Mouse (Mus musculus): ENCODE results near the gene Rnf182. TPM values are rescaled to one million over a fixed set of nuclear protein-coding genes. Genes with fewer than 3 reads are reported as not detected.

The Rnf182 gene
- polyA plus RNA-seq (2015; fragmentation: Nextera tagmentation; extraction: Ambion mirVana), result 30.5 and 34.1 TPM in 2 replicates

DNA sequence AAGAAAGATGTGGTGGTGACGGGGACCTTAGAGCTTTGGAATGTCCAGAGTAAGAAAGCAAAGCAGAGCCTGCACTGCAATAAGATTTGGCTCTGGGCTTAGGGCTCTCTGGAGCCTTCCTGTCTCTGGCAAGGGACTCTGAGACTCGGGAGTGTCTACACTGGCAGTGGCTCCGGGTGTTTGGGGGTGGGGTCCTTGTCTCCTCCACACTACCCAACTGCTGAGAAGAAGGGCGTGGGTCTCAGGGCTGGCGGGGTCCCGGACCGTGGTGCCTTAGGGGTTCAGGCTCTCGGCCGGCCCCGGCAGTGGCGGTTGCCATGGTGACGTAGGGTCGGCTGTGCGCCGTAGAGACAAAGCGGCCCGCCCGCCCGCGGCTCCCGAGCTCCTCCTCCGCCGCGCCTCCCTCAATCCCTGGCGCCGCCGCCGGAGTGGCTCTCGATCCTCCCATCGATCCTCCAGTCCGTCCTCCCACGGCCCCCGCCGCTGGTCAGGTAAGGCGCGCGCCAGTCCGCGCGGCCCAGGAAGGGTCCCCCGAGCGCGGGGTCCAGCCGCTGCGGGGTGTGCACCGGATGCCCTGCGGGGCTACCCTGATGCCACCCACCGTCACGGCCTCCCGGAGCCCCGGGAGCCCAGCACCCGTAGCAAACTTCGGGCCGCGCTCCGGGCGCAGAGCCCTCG lies at the start of gene Rnf182:
Gene Rnf182, plus strand, starts transcription at position 134 of the 678 bp plus-strand sequence.
- WGBS, result under 1% methylated on average over 58 of the region's 58 CpGs
- Histone ChIP-seq H3K36me3 (ENCODE audit: control insufficient read depth, insufficient read depth, low read length) (no peaks in the 10 kb centered on the region), H3K4me3 (ENCODE audit: low read length) (peak within 1 kb of the TSS; percentile 95), H3K9ac (ENCODE audit: low read depth, low read length) (peak within 1 kb of the TSS; percentile 93), H3K4me2 (ENCODE audit: low read length) (peak within 1 kb of the TSS; percentile 84), H3K27ac (ENCODE audit: low read depth, low read length) (peak within 1 kb of the TSS; percentile 82), H3K9me3 (ENCODE audit: control insufficient read depth, low read length) (no peaks in the 10 kb centered on the region), H3K27me3 (replicated peaks; ENCODE audit: control insufficient read depth, insufficient read depth, low read length) (no peaks in the 10 kb centered on the region), H3K4me1 (ENCODE audit: control insufficient read depth, insufficient read depth, low read depth, low read length) (peaks cover 18% of the 10 kb centered on the region)
- peak; percentile 94 for ATAC-seq

- Histone ChIP-seq H3K4me1 (ENCODE audit: control insufficient read depth, insufficient read depth, low read depth, low read length) (no peaks in the 10 kb centered on the region), H3K9me3 (ENCODE audit: control insufficient read depth, low read length) (no peaks in the 10 kb centered on the region), H3K27me3 (replicated peaks; ENCODE audit: control insufficient read depth, insufficient read depth, low read length) (no peaks in the 10 kb centered on the region), H3K9ac (ENCODE audit: low read depth, low read length) (no peak overlapping the region), H3K27ac (ENCODE audit: low read depth, low read length) (no peak overlapping the region), H3K4me3 (ENCODE audit: low read length) (no peak overlapping the region), H3K4me2 (ENCODE audit: low read length) (no peak overlapping the region), H3K36me3 (ENCODE audit: control insufficient read depth, insufficient read depth, low read length) (no peaks in the 10 kb centered on the region)
- ATAC-seq, result no peak
- 92% methylated on average over 8 of the region's 8 CpGs for WGBS
Measured at GRCm38 (mm10) chr13:43566184-43566583, 49.3 kb upstream of the Rnf182 start.

- no peaks in the 10 kb centered on the region for H3K9me3 ChIP-seq (ENCODE audit: control insufficient read depth, low read length)
- no peak overlapping the region for H3K4me3 ChIP-seq (ENCODE audit: low read length)
- no peaks in the 10 kb centered on the region for H3K36me3 ChIP-seq (ENCODE audit: control insufficient read depth, insufficient read depth, low read length)
- no peak overlapping the region for H3K4me2 ChIP-seq (ENCODE audit: low read length)
- H3K27ac ChIP-seq (ENCODE audit: low read depth, low read length), result 0 out of 2 replicates have a peak overlapping the region, but pooled peaks have one; percentile 13
- H3K27me3 ChIP-seq (replicated peaks; ENCODE audit: control insufficient read depth, insufficient read depth, low read length), result no peaks in the 10 kb centered on the region
- WGBS, result 63% methylated on average over 24 of the region's 25 CpGs
- no peak overlapping the region for H3K9ac ChIP-seq (ENCODE audit: low read depth, low read length)
- ATAC-seq, result no peak
- H3K4me1 ChIP-seq (ENCODE audit: control insufficient read depth, insufficient read depth, low read depth, low read length), result no peaks in the 10 kb centered on the region
Measured at GRCm38 (mm10) chr13:43567141-43567891, 48.2 kb upstream of the Rnf182 start.

DNA sequence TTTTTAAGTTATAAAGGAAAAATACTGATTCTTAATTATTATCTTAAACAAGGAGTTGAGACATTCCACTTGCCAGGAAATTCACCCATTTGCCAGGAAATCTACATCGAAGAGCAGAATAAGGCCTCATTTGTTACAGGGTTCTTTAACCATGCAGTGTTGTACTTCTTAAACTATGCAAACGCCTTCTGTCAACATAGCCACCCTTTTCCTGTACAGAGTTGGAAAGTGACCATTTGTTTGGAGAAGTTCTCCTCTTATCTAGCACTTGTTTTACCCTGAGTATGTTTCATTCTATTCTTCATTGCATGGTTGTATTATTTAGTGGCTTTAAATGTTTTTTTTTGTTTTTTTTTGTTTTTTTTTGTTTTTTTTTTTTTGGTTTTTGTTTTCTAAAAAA lies 41.5 kb upstream of the Rnf182 start:
- Histone ChIP-seq H3K27me3 (replicated peaks; ENCODE audit: control insufficient read depth, insufficient read depth, low read length) (no peaks in the 10 kb centered on the region), H3K9me3 (ENCODE audit: control insufficient read depth, low read length) (no peaks in the 10 kb centered on the region), H3K4me3 (ENCODE audit: low read length) (no peak overlapping the region), H3K27ac (ENCODE audit: low read depth, low read length) (no peak overlapping the region), H3K9ac (ENCODE audit: low read depth, low read length) (no peak overlapping the region), H3K4me1 (ENCODE audit: control insufficient read depth, insufficient read depth, low read depth, low read length) (no peaks in the 10 kb centered on the region), H3K4me2 (ENCODE audit: low read length) (no peak overlapping the region), H3K36me3 (ENCODE audit: control insufficient read depth, insufficient read depth, low read length) (no peaks in the 10 kb centered on the region)
- 73% methylated on average over 2 of the region's 2 CpGs for WGBS
- no peak for ATAC-seq

DNA sequence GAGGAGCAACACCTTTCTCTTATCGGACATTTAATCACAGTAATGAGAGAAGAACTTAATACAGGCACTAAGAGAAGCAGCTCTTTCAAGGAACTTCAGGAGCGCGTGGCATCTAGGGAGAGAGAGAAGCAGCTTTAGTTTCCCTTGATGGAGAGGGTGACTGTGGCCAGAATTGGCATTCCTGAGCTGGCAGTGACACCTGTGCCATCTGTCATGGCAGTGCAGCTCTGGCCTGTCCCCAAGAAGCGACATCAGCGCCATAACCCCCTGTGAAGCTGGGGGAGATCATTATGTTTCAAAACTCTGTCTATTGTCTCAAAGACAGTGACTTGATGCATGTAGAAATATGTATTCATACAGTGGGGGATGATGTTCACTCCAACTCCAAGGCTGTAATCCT lies 40.1 kb upstream of the Rnf182 start:
- Histone ChIP-seq H3K4me3 (ENCODE audit: low read length) (no peak overlapping the region), H3K4me1 (ENCODE audit: control insufficient read depth, insufficient read depth, low read depth, low read length) (no peaks in the 10 kb centered on the region), H3K27ac (ENCODE audit: low read depth, low read length) (no peak overlapping the region), H3K36me3 (ENCODE audit: control insufficient read depth, insufficient read depth, low read length) (no peaks in the 10 kb centered on the region), H3K9ac (ENCODE audit: low read depth, low read length) (no peak overlapping the region), H3K27me3 (replicated peaks; ENCODE audit: control insufficient read depth, insufficient read depth, low read length) (no peaks in the 10 kb centered on the region), H3K9me3 (ENCODE audit: control insufficient read depth, low read length) (no peaks in the 10 kb centered on the region), H3K4me2 (ENCODE audit: low read length) (no peak overlapping the region)
- WGBS, result 79% methylated on average over 5 of the region's 5 CpGs
- ATAC-seq, result no peak

DNA sequence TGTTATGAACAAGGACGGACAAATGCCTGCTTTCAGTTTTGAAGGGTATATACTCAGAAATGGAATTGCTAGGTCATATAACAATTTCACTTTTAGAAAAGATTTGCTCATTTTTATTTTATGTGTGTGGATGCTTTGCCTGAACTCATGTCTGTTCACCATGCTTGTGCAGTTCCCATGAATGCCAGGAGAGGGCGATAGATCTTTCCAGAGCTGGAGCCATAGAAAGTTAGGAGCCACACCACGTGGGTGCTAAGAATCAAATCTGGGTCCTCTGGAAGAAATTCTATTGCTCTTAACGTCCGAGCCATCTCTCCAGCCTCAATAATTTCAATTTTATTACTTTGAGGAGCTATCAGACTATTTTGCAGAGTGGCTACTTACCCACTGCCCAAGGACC lies 38.3 kb upstream of the Rnf182 start:
- H3K4me1 ChIP-seq (ENCODE audit: control insufficient read depth, insufficient read depth, low read depth, low read length), result no peaks in the 10 kb centered on the region
- no peak for ATAC-seq
- 67% methylated on average over 5 of the region's 5 CpGs for WGBS

GRCm38 (mm10) chr13:43577766-43578165 lies 37.7 kb upstream of the Rnf182 start:
- no peak for ATAC-seq
- Histone ChIP-seq H3K4me1 (ENCODE audit: control insufficient read depth, insufficient read depth, low read depth, low read length) (no peaks in the 10 kb centered on the region), H3K9me3 (ENCODE audit: control insufficient read depth, low read length) (no peaks in the 10 kb centered on the region), H3K9ac (ENCODE audit: low read depth, low read length) (no peak overlapping the region), H3K4me3 (ENCODE audit: low read length) (no peak overlapping the region), H3K27me3 (replicated peaks; ENCODE audit: control insufficient read depth, insufficient read depth, low read length) (no peaks in the 10 kb centered on the region), H3K36me3 (ENCODE audit: control insufficient read depth, insufficient read depth, low read length) (no peaks in the 10 kb centered on the region), H3K4me2 (ENCODE audit: low read length) (no peak overlapping the region), H3K27ac (ENCODE audit: low read depth, low read length) (no peak overlapping the region)
- 82% methylated on average over 12 of the region's 12 CpGs for WGBS

More for the DNA sequence above, 38.3 kb upstream of the Rnf182 start:
- H3K27me3 ChIP-seq (replicated peaks; ENCODE audit: control insufficient read depth, insufficient read depth, low read length), result no peaks in the 10 kb centered on the region
- H3K27ac ChIP-seq (ENCODE audit: low read depth, low read length), result no peak overlapping the region
- no peaks in the 10 kb centered on the region for H3K36me3 ChIP-seq (ENCODE audit: control insufficient read depth, insufficient read depth, low read length)
- H3K9me3 ChIP-seq (ENCODE audit: control insufficient read depth, low read length), result no peaks in the 10 kb centered on the region
- H3K4me3 ChIP-seq (ENCODE audit: low read length), result no peak overlapping the region
- H3K9ac ChIP-seq (ENCODE audit: low read depth, low read length), result no peak overlapping the region
- H3K4me2 ChIP-seq (ENCODE audit: low read length), result no peak overlapping the region

DNA sequence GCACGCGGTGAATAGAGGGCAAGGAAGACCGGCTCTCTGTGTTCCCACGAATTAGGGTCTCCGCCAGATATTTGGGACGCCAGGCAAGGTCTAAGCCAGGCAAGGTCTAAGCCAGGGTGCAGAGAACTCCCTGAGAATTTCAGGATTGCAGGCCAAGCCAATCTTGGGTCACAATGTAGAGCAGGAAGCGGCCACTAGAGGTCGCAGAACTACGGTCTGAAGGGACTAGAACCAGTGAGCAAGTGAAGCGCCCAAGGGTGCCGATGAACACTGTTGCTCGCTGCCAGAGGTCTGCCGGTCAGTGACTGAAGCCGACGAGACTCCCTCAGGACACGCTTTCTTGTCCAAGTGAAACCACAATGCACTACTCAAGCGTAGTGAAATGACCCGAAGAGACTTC lies 35.8 kb upstream of the Rnf182 start:
- no peaks in the 10 kb centered on the region for H3K9me3 ChIP-seq (ENCODE audit: control insufficient read depth, low read length)
- no peak overlapping the region for H3K9ac ChIP-seq (ENCODE audit: low read depth, low read length)
- 28% methylated on average over 18 of the region's 18 CpGs for WGBS
- H3K27ac ChIP-seq (ENCODE audit: low read depth, low read length), result no peak overlapping the region
- H3K36me3 ChIP-seq (ENCODE audit: control insufficient read depth, insufficient read depth, low read length), result no peaks in the 10 kb centered on the region
- H3K27me3 ChIP-seq (replicated peaks; ENCODE audit: control insufficient read depth, insufficient read depth, low read length), result no peaks in the 10 kb centered on the region
- peaks cover 3% of the 10 kb centered on the region; the same call in 1 of the 2 replicates for H3K4me1 ChIP-seq (ENCODE audit: control insufficient read depth, insufficient read depth, low read depth, low read length)
- no peak overlapping the region for H3K4me2 ChIP-seq (ENCODE audit: low read length)
- ATAC-seq, result no peak
- no peak overlapping the region for H3K4me3 ChIP-seq (ENCODE audit: low read length)

DNA sequence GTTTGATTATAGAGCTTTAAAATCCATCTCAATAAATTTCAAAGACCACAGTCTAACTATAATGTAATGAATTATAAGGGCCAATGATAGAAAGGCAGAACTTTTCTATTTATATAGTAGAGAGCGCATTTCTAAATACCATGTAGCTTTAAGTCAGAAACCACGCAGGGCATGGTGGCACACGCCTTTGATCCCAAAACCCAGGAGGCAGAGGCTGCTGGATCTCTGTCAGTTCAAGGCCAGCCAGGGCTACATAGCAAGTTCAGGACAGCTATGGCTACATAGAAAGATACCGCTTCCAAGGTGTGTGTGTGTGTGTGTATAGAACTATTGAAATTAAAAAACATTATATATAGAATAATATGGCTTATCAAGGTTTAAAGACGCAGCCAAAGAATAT lies 34.8 kb upstream of the Rnf182 start:
- Histone ChIP-seq H3K9me3 (ENCODE audit: control insufficient read depth, low read length) (no peaks in the 10 kb centered on the region), H3K4me2 (ENCODE audit: low read length) (no peak overlapping the region), H3K27me3 (replicated peaks; ENCODE audit: control insufficient read depth, insufficient read depth, low read length) (no peaks in the 10 kb centered on the region), H3K4me1 (ENCODE audit: control insufficient read depth, insufficient read depth, low read depth, low read length) (peaks cover 3% of the 10 kb centered on the region; the same call in 1 of the 2 replicates), H3K27ac (ENCODE audit: low read depth, low read length) (no peak overlapping the region), H3K4me3 (ENCODE audit: low read length) (no peak overlapping the region), H3K36me3 (ENCODE audit: control insufficient read depth, insufficient read depth, low read length) (no peaks in the 10 kb centered on the region), H3K9ac (ENCODE audit: low read depth, low read length) (no peak overlapping the region)
- 94% methylated on average over 5 of the region's 5 CpGs for WGBS
- no peak for ATAC-seq

All from hindbrain, embryonic 16.5 days (tissue).